Mouse (Mus musculus): ENCODE measurements at regions not wholly inside any gene's neighbourhood (a gene's known extent, or its start where the extent isn't known, plus 50 kb on each side); places are given as distances from the start of the nearest gene placed in this dataset.

DNA sequence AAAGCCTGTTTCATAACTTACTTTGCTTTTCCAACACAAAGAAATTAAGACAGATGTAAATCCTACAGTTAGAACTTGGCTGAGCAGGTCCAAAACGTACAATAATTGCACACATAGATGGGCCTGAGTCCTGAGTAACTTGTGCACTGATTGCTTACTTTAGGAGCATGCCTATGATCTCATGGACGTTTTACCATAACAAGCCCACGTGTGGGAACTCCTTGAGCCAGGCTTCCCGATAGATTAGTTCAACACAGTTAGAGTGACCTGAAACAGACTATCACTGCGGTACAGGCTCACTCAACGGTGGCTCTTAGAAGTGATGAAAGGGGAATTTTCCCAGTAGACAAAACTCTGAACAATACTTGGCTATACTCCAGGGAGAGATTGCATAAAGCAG, 193.9 kb upstream of the Tank start:
- TF ChIP-seq POLR2A (IDR thresholded peaks at IDR 0.05; ENCODE audit: low read depth, low read length) (no peak), CTCF (conservative IDR thresholded peaks at IDR 0.05; ENCODE audit: insufficient read depth, insufficient read length, low read depth, low read length) (no peak)

Data from kidney, adult 2 months (tissue).